Mouse (Mus musculus) hindbrain, embryonic 16.5 days (tissue): ENCODE measurements at regions not wholly inside any gene's neighbourhood (a gene's known extent, or its start where the extent isn't known, plus 50 kb on each side); places are given as distances from the start of the nearest gene placed in this dataset.

Source experiments
- ATAC-seq: fragments of 200-750 bp; cut with Nextera tagmentation; 2 replicates; pipeline ENCODE4 v1.8.0; 2017; ENCODE audit warnings: moderate TSS enrichment, moderate library complexity
- H3K27ac ChIP-seq: fragments of 300-500 bp; sonication (generic); 2 replicates; pipeline ENCODE4 v1.5.1; 2014; ENCODE audit warnings: low read depth, mild to moderate bottlenecking, control low read depth, low read length, moderate library complexity
- H3K27me3 ChIP-seq: fragments of 300-500 bp; sonication (generic); replicated peaks from 2 replicates; pipeline ENCODE4 v1.6.1; 2014; ENCODE audit warnings: low read length; ENCODE audit not compliant: control insufficient read depth, insufficient read depth
- H3K36me3 ChIP-seq: fragments of 300-500 bp; sonication (generic); 2 replicates; pipeline ENCODE4 v1.6.1; 2014; ENCODE audit warnings: mild to moderate bottlenecking, low read length, moderate library complexity, mixed read lengths; ENCODE audit not compliant: control insufficient read depth, insufficient read depth
- H3K4me1 ChIP-seq: fragments of 300-500 bp; sonication (generic); 2 replicates; pipeline ENCODE4 v1.6.1; 2014; ENCODE audit warnings: low read depth, low read length; ENCODE audit not compliant: control insufficient read depth, insufficient read depth
- H3K4me2 ChIP-seq: fragments of 300-500 bp; sonication (generic); 2 replicates; pipeline ENCODE4 v1.6.1; 2014; ENCODE audit warnings: mild to moderate bottlenecking, low read length, control low read depth, moderate library complexity
- H3K4me3 ChIP-seq: fragments of 300-500 bp; sonication (generic); 2 replicates; pipeline ENCODE4 v1.5.1; 2014; ENCODE audit warnings: mild to moderate bottlenecking, low read length, control low read depth, moderate library complexity
- H3K9ac ChIP-seq: fragments of 300-500 bp; sonication (generic); 2 replicates; pipeline ENCODE4 v1.6.1; 2014; ENCODE audit warnings: low read depth, mild to moderate bottlenecking, control low read depth, low read length, moderate library complexity
- H3K9me3 ChIP-seq: fragments of 300-500 bp; sonication (generic); 2 replicates; pipeline ENCODE4 v1.6.1; 2014; ENCODE audit warnings: mild to moderate bottlenecking, low read length, moderate library complexity; ENCODE audit not compliant: control insufficient read depth
- WGBS: fragments of 180-500 bp; shearing (Covaris S2); extraction: QIAGEN DNeasy Blood & Tissue Kit; methylation state at CpG from one replicate; pipeline ENCODE4 v1.1.7; 2014; 5-methylcytosine and 5-hydroxymethylcytosine counted together

- WGBS = 89% methylated on average over 6 of the region's 6 CpGs
- H3K4me2 ChIP-seq = no peak overlapping the region
- ATAC-seq = no peak
Measured at GRCm38 (mm10) chr10:67610689-67611088, 61.9 kb upstream of the Ado start.

GRCm38 (mm10) chr10:67608033-67608432, 59.3 kb upstream of the Ado start:
- no peaks in the 10 kb centered on the region for H3K27me3 ChIP-seq
- no peaks in the 10 kb centered on the region for H3K36me3 ChIP-seq
- H3K27ac ChIP-seq = no peak overlapping the region
- no peak overlapping the region for H3K9ac ChIP-seq
- no peak overlapping the region for H3K4me2 ChIP-seq
- H3K4me1 ChIP-seq = no peaks in the 10 kb centered on the region
- H3K9me3 ChIP-seq = no peaks in the 10 kb centered on the region
- no peak overlapping the region for H3K4me3 ChIP-seq
- ATAC-seq = no peak
- WGBS = 42% methylated on average over 5 of the region's 5 CpGs

More at GRCm38 (mm10) chr10:67610689-67611088, 61.9 kb upstream of the Ado start:
- H3K27ac ChIP-seq = no peak overlapping the region
- H3K9ac ChIP-seq = no peak overlapping the region
- H3K9me3 ChIP-seq = no peaks in the 10 kb centered on the region
- no peak overlapping the region for H3K4me3 ChIP-seq
- no peaks in the 10 kb centered on the region for H3K36me3 ChIP-seq
- no peaks in the 10 kb centered on the region for H3K4me1 ChIP-seq
- H3K27me3 ChIP-seq = no peaks in the 10 kb centered on the region

- no peaks in the 10 kb centered on the region for H3K4me1 ChIP-seq
- no peak overlapping the region for H3K4me3 ChIP-seq
- no peak overlapping the region for H3K27ac ChIP-seq
- ATAC-seq = no peak
- H3K9ac ChIP-seq = no peak overlapping the region
- WGBS = 80% methylated on average over 9 of the region's 9 CpGs
- no peaks in the 10 kb centered on the region for H3K36me3 ChIP-seq
- H3K4me2 ChIP-seq = no peak overlapping the region
- no peaks in the 10 kb centered on the region for H3K9me3 ChIP-seq
- H3K27me3 ChIP-seq = no peaks in the 10 kb centered on the region
Measured at GRCm38 (mm10) chr10:67607297-67608032, 58.7 kb upstream of the Ado start.

GRCm38 (mm10) chr10:67606739-67607138, 58.0 kb upstream of the Ado start:
- Histone ChIP-seq H3K27ac (no peak overlapping the region), H3K9me3 (no peaks in the 10 kb centered on the region), H3K9ac (no peak overlapping the region), H3K4me3 (no peak overlapping the region), H3K4me1 (no peaks in the 10 kb centered on the region), H3K4me2 (no peak overlapping the region), H3K27me3 (no peaks in the 10 kb centered on the region), H3K36me3 (no peaks in the 10 kb centered on the region)
- no peak for ATAC-seq
- WGBS = 74% methylated on average over 1 of the region's 1 CpGs

GRCm38 (mm10) chr10:67599390-67599789, 50.6 kb upstream of the Ado start:
- 94% methylated on average over 7 of the region's 7 CpGs for WGBS
- Histone ChIP-seq H3K9ac (no peak overlapping the region), H3K4me2 (no peak overlapping the region), H3K36me3 (no peaks in the 10 kb centered on the region), H3K4me3 (no peak overlapping the region), H3K27me3 (no peaks in the 10 kb centered on the region), H3K4me1 (no peaks in the 10 kb centered on the region), H3K27ac (no peak overlapping the region), H3K9me3 (no peaks in the 10 kb centered on the region)
- no peak for ATAC-seq

GRCm38 (mm10) chr10:67598590-67599047, 49.9 kb upstream of the Ado start:
- no peaks in the 10 kb centered on the region for H3K27me3 ChIP-seq
- H3K4me3 ChIP-seq = no peak overlapping the region
- no peak overlapping the region for H3K4me2 ChIP-seq
- no peaks in the 10 kb centered on the region for H3K9me3 ChIP-seq
- no peak overlapping the region for H3K9ac ChIP-seq
- no peak for ATAC-seq
- WGBS = 81% methylated on average over 7 of the region's 7 CpGs
- no peaks in the 10 kb centered on the region for H3K36me3 ChIP-seq
- no peak overlapping the region for H3K27ac ChIP-seq
- H3K4me1 ChIP-seq = no peaks in the 10 kb centered on the region
